Mouse (Mus musculus): ENCODE measurements at regions not wholly inside any gene's neighbourhood (a gene's known extent, or its start where the extent isn't known, plus 50 kb on each side); places are given as distances from the start of the nearest gene placed in this dataset.

GRCm38 (mm10) chr11:51911481-51911880, 54.0 kb upstream of the Jade2 start:
- no peak for DNase-seq

DNA sequence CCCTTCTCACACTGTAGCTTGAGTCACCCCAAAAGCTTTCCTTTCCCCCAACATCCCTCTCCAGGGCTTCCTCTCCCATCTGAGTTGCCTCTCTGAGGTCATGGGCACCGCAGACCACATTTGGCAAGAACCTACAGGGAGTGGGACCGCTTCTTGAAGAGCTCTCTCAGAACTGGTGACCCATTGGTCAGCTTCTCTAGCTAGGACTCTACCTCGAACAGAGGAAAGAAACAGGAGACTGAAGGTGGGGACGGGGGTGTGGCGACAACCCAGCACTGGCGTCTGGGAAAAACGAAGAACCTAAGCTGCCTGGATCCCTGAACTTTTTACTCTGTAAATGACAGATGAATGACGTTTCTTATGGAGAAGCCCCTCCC, 51.8 kb upstream of the Cdkn2aipnl start:
- no peak for DNase-seq

DNA sequence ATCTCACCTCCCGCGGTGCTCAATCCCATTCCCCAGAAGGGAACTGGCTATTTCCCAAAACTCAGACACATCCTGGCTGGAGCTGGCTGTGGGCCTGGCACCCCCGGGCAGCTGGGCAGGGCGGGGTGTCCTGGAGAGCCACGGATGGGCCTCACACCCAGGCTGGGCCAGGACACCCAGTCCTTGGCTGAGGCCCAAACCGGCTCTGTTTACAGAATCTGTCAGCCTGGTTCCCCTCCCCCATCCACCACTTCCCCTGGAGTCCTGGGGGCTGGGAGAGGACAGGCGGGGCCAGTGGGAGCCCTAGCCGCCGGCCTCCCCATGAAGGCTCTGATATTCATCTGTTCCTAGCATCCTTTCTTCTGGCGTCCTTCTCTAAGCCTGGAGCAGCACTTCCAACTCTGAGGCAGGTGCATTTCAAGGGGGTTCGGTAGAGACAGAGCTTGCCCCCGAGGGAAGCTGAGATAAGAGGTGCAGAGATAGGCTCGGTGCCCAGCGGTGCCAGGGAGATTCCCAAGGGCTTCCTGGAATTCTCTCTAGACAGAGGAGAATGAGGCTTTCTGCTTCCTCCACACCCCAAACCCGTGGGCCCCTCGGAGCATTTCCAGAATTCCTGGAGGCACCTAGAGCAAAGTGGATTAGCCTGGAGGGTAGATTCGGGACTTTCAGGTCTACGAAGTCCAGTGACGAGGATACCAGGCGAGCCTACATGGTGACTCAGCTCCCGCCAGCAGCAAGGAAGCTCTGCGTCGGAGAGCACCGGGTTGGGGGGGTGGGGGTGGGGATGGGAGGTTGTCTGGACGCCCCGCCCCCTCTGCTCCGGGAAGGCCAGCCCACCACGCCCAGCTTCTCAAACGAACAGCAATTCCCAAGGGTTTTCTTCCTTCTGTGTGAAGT, 51.2 kb upstream of the Cdkn2aipnl start:
- peak; percentile 98 to 99 for DNase-seq

Measured in lung, adult 18-20 months (tissue).